Mouse (Mus musculus): Measurements from ENCODE around the gene Gpx2.

GRCm38 (mm10) chr12:76795350-76795749 is at the start of gene Gpx2:
- TF ChIP-seq POLR2A (IDR thresholded peaks at IDR 0.05; ENCODE audit: insufficient read length, low read depth) (no peak), USF1 (IDR thresholded peaks at IDR 0.05; ENCODE audit: low read depth) (no peak), TCF3 (IDR thresholded peaks at IDR 0.05; ENCODE audit: insufficient read length, low read depth) (no peak), TCF12 (IDR thresholded peaks at IDR 0.05; ENCODE audit: insufficient read depth, poor library complexity, severe bottlenecking) (no peak), MAX (IDR thresholded peaks at IDR 0.05; ENCODE audit: low read depth) (no peak), POLR2AphosphoS2 (IDR thresholded peaks at IDR 0.05; ENCODE audit: insufficient read length, low read depth) (no peak), E2F4 (IDR thresholded peaks at IDR 0.05; ENCODE audit: insufficient read depth) (no peak), SRF (IDR thresholded peaks at IDR 0.05; ENCODE audit: control insufficient read depth, insufficient read length, low read depth) (no peak), MYOD1 (IDR thresholded peaks at IDR 0.05; ENCODE audit: control insufficient read depth in 1 of 3, insufficient read length in 2 of 3, low read depth in 2 of 3) (no peak)
